Mouse (Mus musculus): ENCODE data around the gene Nyx. TPM values are rescaled to one million over a fixed set of nuclear protein-coding genes. Genes with fewer than 3 reads are reported as not detected.
"Not testable (repeated sequence)": the region's sequence is repeated elsewhere in the genome, so short reads cannot be mapped to it uniquely, and the experiment has no call there.

The Nyx gene
- polyA plus RNA-seq (2012; ENCODE audit: insufficient read depth, low replicate concordance), result 0.19 and 1.8 TPM in 2 replicates

DNA sequence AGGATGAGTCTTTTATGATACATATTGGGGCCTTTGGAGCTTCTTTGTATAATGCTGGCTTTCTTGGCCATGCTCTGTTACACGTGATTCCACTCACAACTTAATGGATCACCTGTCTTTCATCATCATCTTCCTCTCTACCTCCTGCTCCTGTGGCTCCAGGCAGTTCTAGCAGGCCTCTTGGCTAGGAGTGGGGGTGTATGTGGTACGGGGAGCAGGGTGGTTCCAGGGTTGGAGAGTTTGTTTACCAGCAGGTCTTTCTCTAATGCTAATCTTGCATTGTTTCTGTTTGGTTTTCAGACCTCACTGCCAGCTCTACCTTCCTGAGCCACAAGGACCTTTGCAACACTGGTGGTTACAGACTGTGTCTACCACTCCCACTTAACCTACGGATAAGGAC lies at the start of gene Nyx:
Nyx (plus strand) TSS at position 301 of the 400 bp plus-strand sequence.
- H3K36me3 ChIP-seq (replicated peaks; ENCODE audit: low read length), result peaks cover 7% of the 10 kb centered on the region
- H3K27me3 ChIP-seq (replicated peaks), result peaks cover 12% of the 10 kb centered on the region
- TF ChIP-seq GATA1 (IDR thresholded peaks at IDR 0.05; ENCODE audit: borderline replicate concordance, low read length), result no peak
- no peak for TF ChIP-seq FLI1 (IDR thresholded peaks at IDR 0.05; ENCODE audit: low read length)
- H3K9me3 ChIP-seq, result peaks cover 9% of the 10 kb centered on the region
- peaks cover 55% of the 10 kb centered on the region for H3K4me1 ChIP-seq
- H3K4me3 ChIP-seq (replicated peaks), result no peak within 1 kb of the TSS

DNA sequence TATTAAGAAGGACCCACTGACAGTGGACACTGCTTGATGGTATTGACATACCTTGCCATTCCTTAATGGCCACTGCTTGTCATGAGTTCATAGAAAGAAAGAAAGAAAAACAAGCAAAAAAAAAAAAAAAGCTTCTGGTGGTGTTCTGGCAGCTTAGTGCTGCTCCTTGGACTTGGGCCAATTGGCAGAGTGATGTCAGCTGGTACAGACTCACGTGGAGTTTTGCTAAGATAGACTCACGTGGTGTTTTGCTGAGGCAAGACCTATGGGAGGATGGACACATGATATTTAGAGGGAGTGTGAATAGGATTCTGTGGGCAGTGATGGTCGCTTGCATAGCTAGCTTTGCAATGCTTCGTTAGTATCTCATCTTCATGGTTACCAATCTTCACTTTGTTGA lies 43.9 kb upstream of the Nyx start:
- TF ChIP-seq FLI1 (IDR thresholded peaks at IDR 0.05; ENCODE audit: low read length) (no peak), GATA1 (IDR thresholded peaks at IDR 0.05; ENCODE audit: borderline replicate concordance, low read length) (no peak)
- Histone ChIP-seq H3K36me3 (replicated peaks; ENCODE audit: low read length) (no peaks in the 10 kb centered on the region), H3K4me1 (peaks cover 4% of the 10 kb centered on the region; the same call in 1 of the 2 replicates), H3K27me3 (replicated peaks) (peaks cover 4% of the 10 kb centered on the region), H3K9me3 (peaks cover 6% of the 10 kb centered on the region), H3K4me3 (replicated peaks) (peak overlapping the region; percentile 56)

DNA sequence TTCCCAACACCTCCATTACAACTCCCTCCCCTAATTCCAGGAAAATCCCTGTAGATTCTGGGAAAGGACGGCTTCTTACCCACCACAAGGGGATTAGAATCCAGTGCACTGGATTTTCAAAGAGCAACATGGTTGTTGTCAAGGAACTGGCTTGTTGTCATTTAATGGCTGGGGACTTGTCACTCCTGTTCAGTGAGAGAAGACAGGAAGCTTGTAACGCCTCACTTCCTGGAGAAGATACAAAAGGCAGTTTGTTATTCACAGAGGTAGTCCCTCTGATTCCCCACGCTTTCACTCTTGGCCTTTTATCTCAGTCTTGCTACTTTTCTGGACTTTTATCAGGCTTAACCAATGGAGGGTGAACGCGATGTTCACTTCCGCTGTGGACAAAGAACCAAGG lies 34.5 kb upstream of the Nyx start:
- TF ChIP-seq FLI1 (IDR thresholded peaks at IDR 0.05; ENCODE audit: low read length), result no peak
- TF ChIP-seq GATA1 (IDR thresholded peaks at IDR 0.05; ENCODE audit: borderline replicate concordance, low read length), result no peak
- Histone ChIP-seq H3K4me1 (peaks cover 24% of the 10 kb centered on the region), H3K36me3 (replicated peaks; ENCODE audit: low read length) (no peaks in the 10 kb centered on the region), H3K4me3 (replicated peaks) (no peak overlapping the region), H3K9me3 (peaks cover 15% of the 10 kb centered on the region), H3K27me3 (replicated peaks) (peaks cover 11% of the 10 kb centered on the region)

DNA sequence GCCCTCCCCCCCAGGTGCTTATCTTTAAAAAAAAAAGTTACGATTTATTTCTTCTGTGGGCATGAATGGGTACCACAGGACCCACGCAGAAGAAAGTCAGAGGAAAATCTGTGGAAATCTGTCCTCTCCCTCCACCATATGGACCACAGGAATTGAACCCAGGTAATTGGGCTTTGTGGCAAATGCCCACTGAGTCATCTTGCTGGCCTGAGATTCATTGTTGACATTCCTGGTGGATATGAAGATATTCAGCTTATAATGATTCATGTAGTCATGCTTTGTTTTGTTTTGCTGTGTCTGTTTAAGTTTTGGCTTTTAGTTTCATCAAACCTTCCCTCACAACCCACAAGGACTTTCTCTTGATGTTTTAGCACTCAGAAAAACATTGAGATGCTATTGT lies 29.9 kb upstream of the Nyx start:
- not testable (repeated sequence) for H3K9me3 ChIP-seq; H3K4me3 ChIP-seq (replicated peaks); H3K36me3 ChIP-seq (replicated peaks; ENCODE audit: low read length)
- Histone ChIP-seq H3K27me3 (replicated peaks) (peaks cover 30% of the 10 kb centered on the region), H3K4me1 (peaks cover 24% of the 10 kb centered on the region)

DNA sequence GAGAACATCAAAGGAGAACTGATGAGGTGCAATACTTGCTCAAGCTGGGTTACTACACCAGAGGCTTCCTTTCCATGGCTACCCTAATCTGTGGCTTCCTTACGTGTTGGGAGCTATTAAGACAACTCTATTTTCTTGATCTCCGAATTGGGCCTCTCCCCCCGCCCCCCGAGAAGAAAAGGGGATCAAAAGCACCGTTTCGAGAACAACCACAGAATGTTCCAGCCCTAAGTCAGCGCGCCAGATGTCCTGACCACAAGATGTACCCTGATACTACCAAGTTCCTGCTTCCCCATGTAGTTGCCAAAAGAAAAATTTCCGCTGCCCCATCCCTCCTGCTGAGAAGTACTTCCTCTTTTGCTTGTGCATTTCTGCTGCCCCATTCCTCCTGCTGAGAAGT lies 9.4 kb upstream of the Nyx start:
- H3K36me3 ChIP-seq (replicated peaks; ENCODE audit: low read length); H3K27me3 ChIP-seq (replicated peaks); H3K4me3 ChIP-seq (replicated peaks); H3K9me3 ChIP-seq: not testable (repeated sequence)
- H3K4me1 ChIP-seq, result peaks cover 20% of the 10 kb centered on the region

DNA sequence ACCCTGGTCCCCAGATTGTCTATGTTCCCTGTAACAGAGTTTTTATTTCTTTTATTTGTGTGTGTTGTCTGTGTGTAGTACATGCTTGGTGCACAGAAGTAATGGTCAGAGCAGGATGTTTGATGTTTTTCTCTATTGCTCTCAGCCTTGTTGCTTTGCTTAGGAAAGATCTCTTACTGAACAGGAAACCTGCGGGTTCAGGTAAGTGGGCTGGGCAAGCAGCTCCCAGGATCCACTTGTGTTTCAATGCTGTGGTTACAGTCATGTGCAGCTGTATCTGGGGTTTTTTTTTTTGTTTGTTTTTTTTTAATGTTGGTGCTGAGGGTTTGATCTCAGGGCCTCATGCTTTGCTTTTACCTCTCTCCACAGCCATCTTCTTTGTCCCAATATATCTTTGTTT lies 7.1 kb upstream of the Nyx start:
- no peak overlapping the region for H3K4me3 ChIP-seq (replicated peaks)
- peaks cover 3% of the 10 kb centered on the region for H3K27me3 ChIP-seq (replicated peaks)
- H3K4me1 ChIP-seq, result peaks cover 35% of the 10 kb centered on the region
- H3K36me3 ChIP-seq (replicated peaks; ENCODE audit: low read length), result peaks cover 2% of the 10 kb centered on the region
- TF ChIP-seq FLI1 (IDR thresholded peaks at IDR 0.05; ENCODE audit: low read length), result no peak
- TF ChIP-seq GATA1 (IDR thresholded peaks at IDR 0.05; ENCODE audit: borderline replicate concordance, low read length), result no peak
- peaks cover 9% of the 10 kb centered on the region for H3K9me3 ChIP-seq

DNA sequence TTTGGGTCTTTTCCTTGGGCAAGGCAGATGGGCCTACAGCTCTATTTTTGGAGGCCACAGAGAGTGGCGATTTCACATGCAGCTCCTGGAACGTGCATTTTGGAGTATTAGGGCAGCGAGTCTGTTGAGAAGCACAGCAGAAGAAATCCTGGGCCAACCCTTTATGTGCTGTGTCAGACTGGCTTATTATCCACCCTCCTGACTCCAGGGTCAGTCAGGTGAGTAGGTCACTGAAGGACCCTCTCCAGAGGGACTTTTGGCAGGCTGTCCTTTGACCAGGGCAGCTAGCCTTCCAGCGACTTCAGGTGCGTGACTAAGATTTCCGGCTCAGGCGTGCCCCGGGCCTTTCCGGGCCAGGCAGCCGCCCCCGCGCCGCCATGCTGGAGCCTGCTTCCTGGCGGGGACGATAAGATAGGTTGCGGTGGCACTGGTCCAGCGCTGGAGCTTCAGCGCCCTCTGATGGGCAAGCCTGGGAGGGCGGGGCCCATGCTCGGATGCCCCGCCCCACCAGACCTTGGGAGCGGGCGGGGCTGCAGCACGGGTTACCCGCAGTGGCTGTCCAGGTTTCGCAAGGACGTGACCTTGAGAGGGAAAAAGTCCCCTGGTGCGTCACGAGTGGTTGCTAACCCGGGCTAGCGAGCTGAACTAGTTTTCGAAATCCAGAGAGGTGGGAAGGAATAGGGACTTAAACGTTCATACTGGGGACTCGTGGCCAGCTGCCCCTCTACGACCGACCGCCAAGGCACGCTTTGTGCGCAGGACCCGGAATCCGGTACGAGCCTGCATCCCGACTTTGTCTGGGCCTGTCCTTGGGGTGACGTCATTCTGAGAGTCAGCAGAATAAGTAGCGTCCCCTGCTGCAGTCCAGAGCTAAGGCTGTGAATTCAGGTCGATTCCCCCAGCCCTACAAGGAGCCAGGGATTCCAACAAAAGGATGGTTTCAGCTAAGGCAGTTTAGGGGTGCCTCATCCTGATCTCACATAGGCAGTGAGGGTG lies 4.3 kb upstream of the Nyx start:
- H3K4me1 ChIP-seq, result peaks cover 48% of the 10 kb centered on the region
- H3K27me3 ChIP-seq (replicated peaks), result peaks cover 7% of the 10 kb centered on the region
- peaks cover 10% of the 10 kb centered on the region for H3K9me3 ChIP-seq
- H3K36me3 ChIP-seq (replicated peaks; ENCODE audit: low read length), result peaks cover 6% of the 10 kb centered on the region
- peak overlapping the region; percentile 91 for H3K4me3 ChIP-seq (replicated peaks)
- TF ChIP-seq FLI1 (IDR thresholded peaks at IDR 0.05; ENCODE audit: low read length) (no peak), GATA1 (IDR thresholded peaks at IDR 0.05; ENCODE audit: borderline replicate concordance, low read length) (peak; percentile 63; the same call in 1 of the 3 replicates)

DNA sequence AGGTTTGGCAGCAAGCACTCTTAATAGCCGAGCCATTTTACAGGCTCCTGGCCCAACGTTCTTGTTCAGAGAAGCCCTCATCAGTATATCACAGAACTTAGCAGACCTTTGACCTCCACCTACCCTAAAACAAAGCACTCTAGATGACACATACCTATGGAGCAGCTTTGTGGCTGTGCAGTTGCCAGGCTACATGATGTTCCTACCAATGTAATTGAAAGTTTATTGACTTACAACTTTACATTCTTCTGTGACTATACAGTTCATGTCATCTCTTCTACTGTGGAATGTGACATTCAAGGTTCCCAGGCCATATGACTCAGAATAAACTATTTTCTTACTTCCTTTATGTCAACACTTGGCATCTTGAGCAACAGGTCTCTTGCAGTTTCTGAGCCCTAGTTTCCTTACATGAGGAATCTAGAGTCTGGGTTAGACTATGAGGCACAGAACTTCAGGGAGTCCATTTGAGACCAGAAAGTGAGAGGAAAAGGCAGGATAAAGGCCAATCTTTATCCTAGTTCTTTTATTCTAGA lies 2.9 kb upstream of the Nyx start:
- peaks cover 7% of the 10 kb centered on the region for H3K36me3 ChIP-seq (replicated peaks; ENCODE audit: low read length)
- no peak overlapping the region for H3K4me3 ChIP-seq (replicated peaks)

DNA sequence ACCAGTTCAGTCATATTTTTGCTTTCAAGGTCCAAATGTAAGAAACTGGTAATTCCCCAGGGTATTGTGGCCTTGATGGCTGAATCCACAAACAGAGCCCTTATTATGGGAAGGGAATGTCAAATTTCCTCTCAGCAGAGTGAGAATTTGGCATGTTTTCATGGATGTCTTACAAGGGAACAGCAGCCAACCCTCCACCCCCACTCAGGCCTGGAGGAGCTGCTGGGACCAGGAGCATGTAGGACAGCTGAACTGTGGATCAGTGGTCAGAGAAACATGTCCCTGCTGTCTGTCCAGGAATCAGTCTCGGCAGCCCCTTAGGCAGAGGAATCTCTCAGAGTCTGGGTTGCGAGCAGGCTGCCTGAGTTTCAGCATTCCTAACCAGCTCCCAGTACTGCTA lies 771 bp downstream of the Nyx start:
- H3K9me3 ChIP-seq, result peaks cover 9% of the 10 kb centered on the region
- peaks cover 9% of the 10 kb centered on the region for H3K27me3 ChIP-seq (replicated peaks)
- no peak overlapping the region for H3K4me3 ChIP-seq (replicated peaks)
- peaks cover 7% of the 10 kb centered on the region for H3K36me3 ChIP-seq (replicated peaks; ENCODE audit: low read length)
- peaks cover 50% of the 10 kb centered on the region for H3K4me1 ChIP-seq
- TF ChIP-seq GATA1 (IDR thresholded peaks at IDR 0.05; ENCODE audit: borderline replicate concordance, low read length) (no peak), FLI1 (IDR thresholded peaks at IDR 0.05; ENCODE audit: low read length) (no peak)

More for the DNA sequence above, 2.9 kb upstream of the Nyx start:
- Histone ChIP-seq H3K4me1 (peaks cover 48% of the 10 kb centered on the region), H3K9me3 (peaks cover 9% of the 10 kb centered on the region), H3K27me3 (replicated peaks) (peaks cover 12% of the 10 kb centered on the region)
- TF ChIP-seq FLI1 (IDR thresholded peaks at IDR 0.05; ENCODE audit: low read length) (no peak), GATA1 (IDR thresholded peaks at IDR 0.05; ENCODE audit: borderline replicate concordance, low read length) (no peak)

DNA sequence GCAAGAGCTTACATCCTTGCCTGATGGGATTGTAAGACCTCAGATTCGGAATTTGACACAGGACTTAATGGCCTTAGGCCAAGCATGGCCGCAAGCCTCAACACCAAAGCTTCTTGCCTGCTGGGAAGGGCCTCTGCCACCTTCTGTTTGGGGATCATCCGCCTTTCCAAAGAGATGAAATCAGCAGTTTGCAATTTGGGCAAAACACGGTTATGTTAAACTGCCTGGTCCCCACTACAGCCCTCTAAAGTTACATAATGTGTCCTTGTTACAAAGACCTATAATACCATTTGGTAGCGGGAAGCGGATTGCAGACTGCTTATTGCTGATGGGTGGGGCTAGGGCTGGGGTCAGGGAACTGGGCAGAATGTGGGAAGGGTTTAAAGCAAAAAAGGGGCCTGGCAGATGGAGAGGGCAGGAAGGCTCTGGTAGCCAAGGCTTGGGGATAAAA lies 1.2 kb downstream of the Nyx start:
- peaks cover 50% of the 10 kb centered on the region for H3K4me1 ChIP-seq
- peaks cover 9% of the 10 kb centered on the region for H3K9me3 ChIP-seq
- TF ChIP-seq FLI1 (IDR thresholded peaks at IDR 0.05; ENCODE audit: low read length) (no peak), GATA1 (IDR thresholded peaks at IDR 0.05; ENCODE audit: borderline replicate concordance, low read length) (no peak)
- H3K36me3 ChIP-seq (replicated peaks; ENCODE audit: low read length), result peaks cover 7% of the 10 kb centered on the region
- peaks cover 9% of the 10 kb centered on the region for H3K27me3 ChIP-seq (replicated peaks)
- H3K4me3 ChIP-seq (replicated peaks), result no peak overlapping the region

Measured in megakaryocyte, embryonic 14.5 days (primary cell).